Mouse (Mus musculus): ENCODE data around the gene 2200002J24Rik.

DNA sequence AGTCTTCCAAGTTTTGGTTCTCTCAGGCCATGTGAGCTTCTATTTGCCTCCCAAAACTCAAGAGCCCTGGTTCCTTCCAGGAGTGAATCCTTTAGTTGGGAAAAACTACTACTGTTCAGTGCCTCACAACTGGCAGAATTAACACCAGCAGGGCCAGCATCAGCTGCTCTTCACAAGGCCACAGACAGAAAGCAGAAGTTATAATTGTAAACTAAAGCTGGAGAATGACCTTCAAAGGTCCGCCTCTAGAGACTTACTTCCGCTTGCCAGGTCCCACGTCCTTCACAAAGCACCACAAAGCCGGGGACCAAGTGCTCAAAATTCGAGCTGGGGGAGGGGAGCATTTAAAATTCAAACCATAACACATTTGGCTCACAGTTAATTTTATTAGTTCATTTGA lies 625 bp upstream of the 2200002J24Rik start:
- TF ChIP-seq ZNF384 (IDR thresholded peaks at IDR 0.05; ENCODE audit: low read depth, low read length) (no peak), MAFK (IDR thresholded peaks at IDR 0.05; ENCODE audit: insufficient read depth, low read depth, low read length) (no peak), ZC3H11A (IDR thresholded peaks at IDR 0.05; ENCODE audit: borderline replicate concordance, low read depth, low read length) (no peak)
